Mouse (Mus musculus) hindbrain, embryonic 13.5 days (tissue): ENCODE results near the gene Gba. TPM values are rescaled to one million over a fixed set of nuclear protein-coding genes. Genes with fewer than 3 reads are reported as not detected.

Source experiments
- ATAC-seq: fragments of 200-750 bp; cut with Nextera tagmentation; 2 replicates; pipeline ENCODE4 v1.8.0; 2017; ENCODE audit warnings: moderate TSS enrichment; ENCODE audit not compliant: low FRiP score
- H3K27ac ChIP-seq: fragments of 300-500 bp; sonication (generic); 2 replicates; pipeline ENCODE4 v1.5.1; 2015; ENCODE audit warnings: inconsistent platforms, mild to moderate bottlenecking, moderate library complexity
- H3K27me3 ChIP-seq: fragments of 300-500 bp; sonication (generic); 2 replicates; pipeline ENCODE4 v1.6.1; 2015; ENCODE audit warnings: mild to moderate bottlenecking, inconsistent platforms
- H3K36me3 ChIP-seq: fragments of 300-500 bp; sonication (generic); 2 replicates; pipeline ENCODE4 v1.6.1; 2015; ENCODE audit warnings: mild to moderate bottlenecking, inconsistent platforms
- H3K4me1 ChIP-seq: fragments of 300-500 bp; sonication (generic); replicated peaks from 2 replicates; pipeline ENCODE4 v1.6.1; 2015; ENCODE audit warnings: inconsistent platforms
- H3K4me2 ChIP-seq: fragments of 300-500 bp; sonication (generic); 2 replicates; pipeline ENCODE4 v1.6.1; 2015; ENCODE audit warnings: inconsistent platforms, mild to moderate bottlenecking, moderate library complexity
- H3K4me3 ChIP-seq: fragments of 300-500 bp; sonication (generic); 2 replicates; pipeline ENCODE4 v1.5.1; 2015; ENCODE audit warnings: mild to moderate bottlenecking, inconsistent platforms
- H3K9ac ChIP-seq: fragments of 300-500 bp; sonication (generic); 2 replicates; pipeline ENCODE4 v1.6.1; 2015; ENCODE audit warnings: mild to moderate bottlenecking, inconsistent platforms
- H3K9me3 ChIP-seq: fragments of 300-500 bp; sonication (generic); 2 replicates; pipeline ENCODE4 v1.6.1; 2016; ENCODE audit warnings: inconsistent platforms
- WGBS: fragments of 180-500 bp; shearing (Covaris S2); methylation state at CpG from one replicate; pipeline ENCODE4 v1.1.7; 2015; 5-methylcytosine and 5-hydroxymethylcytosine counted together
- polyA plus RNA-seq: library from polyadenylated mRNA; unstranded; fragments of >200 nt; fragmentation: Nextera tagmentation; extraction: Ambion mirVana; gene quantifications from 2 replicates; pipeline ENCODE4 v1.2.1, GENCODE M21; 2015

Gba gene
- polyA plus RNA-seq, 1 experiment from 2014 or later = 47.9 TPM

GRCm38 (mm10) chr3:89187197-89187596 lies 15.5 kb upstream of the Gba start:
- 32% methylated on average over 23 of the region's 23 CpGs for WGBS
- Histone ChIP-seq H3K27ac (no peak overlapping the region), H3K4me2 (no peak overlapping the region), H3K27me3 (0 out of 2 replicates have a peak, but pooled peaks cover 8% of the 10 kb centered on the region), H3K4me3 (no peak overlapping the region), H3K4me1 (peaks cover 40% of the 10 kb centered on the region), H3K9me3 (no peaks in the 10 kb centered on the region), H3K36me3 (peaks cover 22% of the 10 kb centered on the region), H3K9ac (peak overlapping the region; percentile 39)
- no peak for ATAC-seq

DNA sequence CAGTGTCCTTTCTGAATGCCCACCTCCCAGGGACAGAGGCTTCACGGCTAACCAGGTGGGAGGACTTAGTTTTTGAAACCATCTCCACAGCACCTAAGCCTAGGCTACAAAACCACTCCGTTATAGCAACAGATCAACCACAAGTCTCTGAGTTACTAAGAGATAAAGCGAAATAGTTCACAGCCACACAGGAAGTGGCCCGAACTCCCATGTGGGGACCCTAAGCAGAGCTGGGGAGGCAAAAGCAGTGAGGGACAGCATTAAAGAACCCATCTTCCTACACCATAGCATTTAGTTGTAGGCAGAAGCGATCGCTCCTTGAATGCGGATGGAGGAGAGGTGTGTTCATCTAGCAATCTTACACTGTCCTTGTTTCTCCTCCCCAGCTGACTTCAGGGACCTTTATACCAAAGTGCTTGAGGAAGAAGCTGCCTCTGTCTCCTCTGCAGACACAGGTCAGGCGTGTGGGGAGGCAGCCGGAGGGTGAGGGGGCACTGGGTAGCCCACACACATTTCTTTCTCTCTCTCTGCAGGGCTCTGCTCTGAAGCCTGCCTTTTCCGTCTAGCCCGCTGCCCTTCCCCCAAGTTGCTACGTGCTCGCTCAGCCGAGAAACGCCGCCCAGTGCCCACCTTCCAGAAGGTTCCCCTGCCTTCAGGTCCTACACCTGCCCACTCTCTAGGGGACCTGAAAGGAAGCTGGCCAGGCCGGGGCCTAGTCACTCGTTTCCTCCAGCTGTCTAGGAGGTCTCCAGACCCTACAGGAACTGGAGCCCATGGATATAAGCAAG lies 14.8 kb upstream of the Gba start:
- Histone ChIP-seq H3K4me2 (no peak overlapping the region), H3K9ac (no peak overlapping the region), H3K4me3 (no peak overlapping the region), H3K36me3 (peaks cover 19% of the 10 kb centered on the region), H3K27me3 (0 out of 2 replicates have a peak, but pooled peaks cover 8% of the 10 kb centered on the region), H3K4me1 (peaks cover 34% of the 10 kb centered on the region), H3K27ac (no peak overlapping the region), H3K9me3 (no peaks in the 10 kb centered on the region)
- WGBS = 65% methylated on average over 18 of the region's 18 CpGs
- no peak for ATAC-seq

GRCm38 (mm10) chr3:89188478-89188875 lies 14.3 kb upstream of the Gba start:
- Histone ChIP-seq H3K27ac (no peak overlapping the region), H3K36me3 (peaks cover 19% of the 10 kb centered on the region), H3K4me1 (peaks cover 30% of the 10 kb centered on the region), H3K27me3 (0 out of 2 replicates have a peak, but pooled peaks cover 8% of the 10 kb centered on the region), H3K4me3 (no peak overlapping the region), H3K4me2 (no peak overlapping the region), H3K9me3 (no peaks in the 10 kb centered on the region), H3K9ac (no peak overlapping the region)
- no peak for ATAC-seq
- WGBS = 63% methylated on average over 12 of the region's 12 CpGs

DNA sequence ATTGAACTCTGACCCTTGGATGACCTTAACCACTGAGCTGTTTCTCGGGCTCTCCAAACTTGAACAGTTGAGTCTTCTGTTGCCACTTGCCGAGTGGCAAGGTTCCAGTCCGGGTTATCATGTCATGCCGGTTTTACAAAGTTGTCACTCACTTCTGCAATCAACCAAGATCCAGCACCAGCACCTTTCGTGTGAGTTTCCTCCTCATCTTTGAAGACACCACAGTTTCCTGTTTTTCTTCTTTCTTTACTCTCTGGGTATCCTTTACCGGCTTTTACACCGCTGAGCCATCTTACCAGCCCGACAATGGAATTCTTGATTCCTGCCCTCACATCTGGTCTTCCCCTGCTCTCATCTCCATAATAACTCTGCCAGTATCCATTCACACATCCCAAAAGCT lies 12.3 kb upstream of the Gba start:
- Histone ChIP-seq H3K36me3 (peaks cover 19% of the 10 kb centered on the region), H3K27me3 (0 out of 2 replicates have a peak, but pooled peaks cover 8% of the 10 kb centered on the region), H3K4me2 (no peak overlapping the region), H3K9me3 (no peaks in the 10 kb centered on the region), H3K4me1 (peaks cover 12% of the 10 kb centered on the region), H3K9ac (no peak overlapping the region), H3K4me3 (no peak overlapping the region), H3K27ac (no peak overlapping the region)
- no peak for ATAC-seq
- 91% methylated on average over 8 of the region's 8 CpGs for WGBS

GRCm38 (mm10) chr3:89193351-89193750 lies 9.4 kb upstream of the Gba start:
- H3K4me3 ChIP-seq = no peak overlapping the region

DNA sequence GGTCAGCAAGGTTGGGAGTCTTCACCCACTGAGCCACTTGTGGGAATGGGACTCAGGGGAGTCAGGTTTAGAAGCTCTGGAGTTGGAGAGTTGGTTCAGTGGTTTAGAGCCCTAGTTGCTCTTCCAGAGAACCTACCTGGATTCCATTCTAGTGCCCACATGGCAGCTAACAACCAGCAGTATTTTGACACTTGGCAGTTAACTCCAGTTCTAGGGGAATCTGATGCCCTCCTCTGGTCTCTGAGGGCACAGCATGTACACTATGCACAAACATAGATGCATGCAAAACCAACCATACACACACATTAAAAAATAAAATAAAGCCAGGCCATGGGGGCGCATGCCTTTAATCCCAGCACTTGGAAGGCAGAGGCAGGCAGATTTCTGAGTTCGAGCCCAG lies 8.9 kb upstream of the Gba start:
- no peak overlapping the region for H3K9ac ChIP-seq
- H3K9me3 ChIP-seq = no peaks in the 10 kb centered on the region
- no peak overlapping the region for H3K4me3 ChIP-seq
- H3K4me1 ChIP-seq = peaks cover 15% of the 10 kb centered on the region
- no peak for ATAC-seq
- H3K27ac ChIP-seq = no peak overlapping the region
- no peaks in the 10 kb centered on the region for H3K27me3 ChIP-seq
- H3K36me3 ChIP-seq = peaks cover 1% of the 10 kb centered on the region
- H3K4me2 ChIP-seq = no peak overlapping the region
- WGBS = 91% methylated on average over 2 of the region's 2 CpGs

More at GRCm38 (mm10) chr3:89193351-89193750, 9.4 kb upstream of the Gba start:
- Histone ChIP-seq H3K4me1 (peaks cover 15% of the 10 kb centered on the region), H3K4me2 (no peak overlapping the region), H3K9me3 (no peaks in the 10 kb centered on the region), H3K36me3 (peaks cover 6% of the 10 kb centered on the region), H3K27me3 (0 out of 2 replicates have a peak, but pooled peaks cover under 1% of the 10 kb centered on the region), H3K27ac (no peak overlapping the region), H3K9ac (no peak overlapping the region)
- WGBS = 78% methylated on average over 1 of the region's 1 CpGs
- ATAC-seq = no peak

- Histone ChIP-seq H3K36me3 (no peaks in the 10 kb centered on the region), H3K4me1 (peaks cover 15% of the 10 kb centered on the region), H3K9ac (peak overlapping the region; percentile 70), H3K4me2 (peak overlapping the region; percentile 60), H3K27me3 (no peaks in the 10 kb centered on the region), H3K9me3 (no peaks in the 10 kb centered on the region), H3K4me3 (peak overlapping the region; percentile 39), H3K27ac (peak overlapping the region; percentile 79)
- ATAC-seq = peak; percentile 95
- WGBS = 9% methylated on average over 33 of the region's 33 CpGs
Observed at GRCm38 (mm10) chr3:89195979-89196877, 6.5 kb upstream of the Gba start.

DNA sequence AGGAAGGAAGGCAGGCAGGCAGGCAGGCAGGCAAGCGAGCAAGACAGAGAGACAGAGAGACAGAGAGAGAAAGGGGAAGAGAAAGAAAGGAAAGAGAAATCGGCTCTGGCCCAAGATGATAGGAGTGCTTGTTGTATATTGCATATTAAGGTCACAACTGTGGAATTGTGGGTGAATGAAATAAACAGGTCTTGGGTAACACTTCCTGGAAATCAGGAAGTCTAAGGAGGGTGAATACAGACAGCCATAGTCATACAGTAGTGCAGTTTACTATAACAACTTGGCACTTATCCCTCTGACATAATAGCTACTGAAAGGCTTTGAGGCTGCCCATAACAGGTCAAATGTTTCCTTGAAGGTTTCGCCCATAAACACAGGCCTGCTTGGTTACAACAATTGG lies 2.9 kb upstream of the Gba start:
- ATAC-seq = no peak
- Histone ChIP-seq H3K4me1 (peaks cover 20% of the 10 kb centered on the region), H3K36me3 (peaks cover 10% of the 10 kb centered on the region), H3K27me3 (no peaks in the 10 kb centered on the region), H3K9ac (no peak overlapping the region), H3K27ac (no peak overlapping the region), H3K9me3 (no peaks in the 10 kb centered on the region), H3K4me2 (no peak overlapping the region), H3K4me3 (no peak overlapping the region)
- WGBS = 89% methylated on average over 3 of the region's 3 CpGs

- H3K4me2 ChIP-seq = peak overlapping the region; percentile 71
- no peaks in the 10 kb centered on the region for H3K27me3 ChIP-seq
- peak overlapping the region; percentile 59; the same call in 1 of the 2 replicates for H3K27ac ChIP-seq
- peaks cover 43% of the 10 kb centered on the region for H3K36me3 ChIP-seq
- ATAC-seq = peak; percentile 66
- peak overlapping the region; percentile 50 for H3K4me3 ChIP-seq
- no peaks in the 10 kb centered on the region for H3K9me3 ChIP-seq
- peaks cover 6% of the 10 kb centered on the region for H3K4me1 ChIP-seq
- H3K9ac ChIP-seq = peak overlapping the region; percentile 75
- WGBS = 43% methylated on average over 5 of the region's 5 CpGs
Observed at GRCm38 (mm10) chr3:89203142-89203514, 400 bp downstream of the Gba start.

GRCm38 (mm10) chr3:89206079-89206478 lies 3.4 kb downstream of the Gba start:
- Histone ChIP-seq H3K9me3 (no peaks in the 10 kb centered on the region), H3K27me3 (no peaks in the 10 kb centered on the region), H3K4me1 (peaks cover 7% of the 10 kb centered on the region), H3K4me3 (no peak overlapping the region), H3K4me2 (no peak overlapping the region), H3K9ac (no peak overlapping the region), H3K36me3 (peaks cover 72% of the 10 kb centered on the region), H3K27ac (no peak overlapping the region)
- no peak for ATAC-seq
- 92% methylated on average over 7 of the region's 7 CpGs for WGBS

DNA sequence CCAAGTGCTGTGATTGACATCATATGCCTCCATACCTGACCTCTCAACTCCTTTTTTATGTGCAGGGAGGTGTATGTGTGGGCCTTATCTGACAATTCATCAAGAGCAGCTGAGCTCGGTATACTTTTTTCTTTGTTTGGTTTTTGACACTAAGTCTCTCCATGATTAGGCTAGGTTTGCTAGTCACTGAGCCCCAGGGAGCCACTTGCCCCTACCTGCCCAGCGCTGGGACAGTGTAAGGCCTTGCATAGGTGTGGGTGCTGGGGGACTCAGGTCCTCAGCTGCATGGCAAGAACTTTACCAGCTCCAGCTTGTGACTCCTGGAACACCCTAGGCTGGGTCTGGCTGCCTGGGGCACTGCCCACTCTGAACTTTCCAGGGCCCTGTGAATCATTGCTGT lies 4.0 kb downstream of the Gba start:
- 90% methylated on average over 2 of the region's 2 CpGs for WGBS
- H3K4me1 ChIP-seq = peaks cover 11% of the 10 kb centered on the region
- no peaks in the 10 kb centered on the region for H3K9me3 ChIP-seq
- H3K27me3 ChIP-seq = no peaks in the 10 kb centered on the region
- H3K36me3 ChIP-seq = peaks cover 74% of the 10 kb centered on the region
- no peak overlapping the region for H3K27ac ChIP-seq
- no peak overlapping the region for H3K9ac ChIP-seq
- H3K4me2 ChIP-seq = no peak overlapping the region
- ATAC-seq = no peak
- H3K4me3 ChIP-seq = no peak overlapping the region

DNA sequence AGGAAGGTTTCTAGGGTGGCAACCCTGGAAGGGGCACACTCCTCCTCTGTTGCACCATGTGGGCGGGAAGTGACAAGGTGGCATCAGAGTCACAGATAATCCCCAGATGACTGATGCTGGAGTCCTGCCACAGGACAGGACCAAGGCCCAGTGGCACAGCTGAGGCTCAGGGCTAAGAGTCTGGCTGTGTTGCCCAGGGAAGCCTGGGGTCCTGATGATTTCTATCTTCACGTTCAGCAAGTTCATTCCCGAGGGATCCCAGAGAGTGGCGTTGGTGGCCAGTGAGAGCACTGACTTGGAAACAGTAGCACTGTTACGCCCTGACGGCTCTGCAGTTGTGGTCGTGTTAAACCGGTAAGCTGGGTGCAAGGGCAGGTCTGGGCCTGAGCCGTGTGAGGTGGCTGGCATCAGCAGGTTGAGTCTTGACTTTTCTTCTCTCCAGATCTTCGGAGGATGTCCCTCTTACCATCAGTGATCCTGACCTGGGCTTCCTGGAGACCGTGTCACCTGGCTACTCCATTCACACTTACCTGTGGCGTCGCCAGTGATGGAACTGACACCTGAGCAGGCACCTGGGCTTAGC lies 5.4 kb downstream of the Gba start:
- Histone ChIP-seq H3K36me3 (peaks cover 74% of the 10 kb centered on the region), H3K9me3 (no peaks in the 10 kb centered on the region), H3K27ac (no peak overlapping the region), H3K4me3 (no peak overlapping the region), H3K4me1 (peaks cover 23% of the 10 kb centered on the region), H3K4me2 (no peak overlapping the region), H3K27me3 (no peaks in the 10 kb centered on the region), H3K9ac (no peak overlapping the region)
- 92% methylated on average over 13 of the region's 13 CpGs for WGBS
- ATAC-seq = no peak
